Mouse (Mus musculus): ENCODE data around the gene Slc39a9.

- TF ChIP-seq CTCF (IDR thresholded peaks at IDR 0.05; ENCODE audit: borderline replicate concordance, insufficient read depth, low read length) (no peak), POLR2A (IDR thresholded peaks at IDR 0.05; ENCODE audit: low read depth, low read length) (no peak)
Measured at GRCm38 (mm10) chr12:80695004-80695403, 51.3 kb downstream of the Slc39a9 start.
